Mouse (Mus musculus): ENCODE results near the gene Ccr7. TPM values are rescaled to one million over a fixed set of nuclear protein-coding genes. Genes with fewer than 3 reads are reported as not detected.

The Ccr7 gene
- polyA plus RNA-seq, 1 experiment from 2014 or later: 1.3 TPM

DNA sequence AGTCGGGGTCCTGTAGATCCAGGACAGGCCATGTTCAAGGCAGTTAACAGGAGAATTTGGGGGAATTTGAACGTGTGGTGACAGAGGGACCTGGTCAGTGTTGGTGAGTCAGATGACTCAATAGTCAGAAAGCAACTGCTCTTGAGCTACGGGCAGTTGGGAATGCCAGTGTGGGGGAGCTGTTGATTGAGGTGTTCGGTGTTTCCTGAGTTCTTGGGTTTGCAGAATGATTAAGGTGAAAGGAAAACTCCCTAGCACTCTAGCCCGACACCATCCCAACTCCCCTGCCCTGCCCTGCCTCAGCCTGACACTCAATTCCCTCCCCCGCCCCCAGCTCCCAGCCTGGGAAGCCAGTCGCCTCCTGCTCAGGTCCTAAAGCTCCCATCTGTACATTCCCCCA, 4.0 kb downstream of the Ccr7 start:
- no peaks in the 10 kb centered on the region for H3K9me3 ChIP-seq (replicated peaks)
- peaks cover 9% of the 10 kb centered on the region; the same call in 1 of the 2 replicates for H3K27me3 ChIP-seq (ENCODE audit: low read depth, poor library complexity, severe bottlenecking)
- H3K4me1 ChIP-seq: peaks cover 69% of the 10 kb centered on the region
- H3K4me3 ChIP-seq: no peak overlapping the region
- H3K27ac ChIP-seq: peak overlapping the region; percentile 94; the same call in 1 of the 2 replicates
- H3K36me3 ChIP-seq: no peaks in the 10 kb centered on the region
- DNase-seq (ENCODE audit: low spot score): no peak
- 49% methylated on average over 7 of the region's 7 CpGs for WGBS

GRCm38 (mm10) chr11:99149898-99150757, 4.7 kb downstream of the Ccr7 start:
- 55% methylated on average over 19 of the region's 19 CpGs for WGBS
- Histone ChIP-seq H3K9me3 (replicated peaks) (no peaks in the 10 kb centered on the region), H3K4me3 (no peak overlapping the region), H3K27me3 (ENCODE audit: low read depth, poor library complexity, severe bottlenecking) (peaks cover 9% of the 10 kb centered on the region; the same call in 1 of the 2 replicates), H3K36me3 (0 out of 2 replicates have a peak, but pooled peaks cover 2% of the 10 kb centered on the region), H3K4me1 (peaks cover 75% of the 10 kb centered on the region), H3K27ac (peak overlapping the region; percentile 94)
- DNase-seq (ENCODE audit: low spot score): peak; percentile 92

GRCm38 (mm10) chr11:99148896-99149703, 5.8 kb downstream of the Ccr7 start:
- H3K4me3 ChIP-seq: peak overlapping the region; percentile 27
- DNase-seq (ENCODE audit: low spot score): peak; percentile 73
- 13% methylated on average over 16 of the region's 16 CpGs for WGBS
- H3K27me3 ChIP-seq (ENCODE audit: low read depth, poor library complexity, severe bottlenecking): peaks cover 9% of the 10 kb centered on the region; the same call in 1 of the 2 replicates
- no peaks in the 10 kb centered on the region for H3K9me3 ChIP-seq (replicated peaks)
- H3K4me1 ChIP-seq: peaks cover 75% of the 10 kb centered on the region
- H3K36me3 ChIP-seq: 0 out of 2 replicates have a peak, but pooled peaks cover 2% of the 10 kb centered on the region
- peak overlapping the region; percentile 94 for H3K27ac ChIP-seq

DNA sequence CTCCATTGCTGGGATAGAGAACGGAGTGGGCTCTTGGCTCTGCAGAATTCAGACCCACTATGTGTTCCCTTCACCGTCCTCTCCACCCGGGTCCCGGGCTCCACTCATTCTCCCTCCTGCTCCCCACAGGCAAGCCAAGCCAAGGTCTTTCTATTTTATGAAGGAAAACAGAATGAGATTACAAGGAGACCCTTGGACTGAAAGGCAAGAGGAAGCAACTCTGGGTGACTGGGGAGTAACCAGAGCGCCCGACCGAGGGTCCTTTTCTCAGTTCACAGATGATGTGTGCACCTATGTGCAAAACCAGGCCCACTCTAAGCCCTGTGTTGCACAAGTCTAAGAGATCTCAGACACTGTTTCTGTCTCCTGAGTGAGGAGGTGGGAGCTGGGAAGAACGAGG, 6.5 kb downstream of the Ccr7 start:
- 61% methylated on average over 8 of the region's 8 CpGs for WGBS
- Histone ChIP-seq H3K4me1 (peaks cover 79% of the 10 kb centered on the region), H3K36me3 (0 out of 2 replicates have a peak, but pooled peaks cover 2% of the 10 kb centered on the region), H3K9me3 (replicated peaks) (no peaks in the 10 kb centered on the region), H3K27me3 (ENCODE audit: low read depth, poor library complexity, severe bottlenecking) (peaks cover 9% of the 10 kb centered on the region; the same call in 1 of the 2 replicates), H3K4me3 (peak overlapping the region; percentile 27), H3K27ac (peak overlapping the region; percentile 94)
- no peak for DNase-seq (ENCODE audit: low spot score)

DNA sequence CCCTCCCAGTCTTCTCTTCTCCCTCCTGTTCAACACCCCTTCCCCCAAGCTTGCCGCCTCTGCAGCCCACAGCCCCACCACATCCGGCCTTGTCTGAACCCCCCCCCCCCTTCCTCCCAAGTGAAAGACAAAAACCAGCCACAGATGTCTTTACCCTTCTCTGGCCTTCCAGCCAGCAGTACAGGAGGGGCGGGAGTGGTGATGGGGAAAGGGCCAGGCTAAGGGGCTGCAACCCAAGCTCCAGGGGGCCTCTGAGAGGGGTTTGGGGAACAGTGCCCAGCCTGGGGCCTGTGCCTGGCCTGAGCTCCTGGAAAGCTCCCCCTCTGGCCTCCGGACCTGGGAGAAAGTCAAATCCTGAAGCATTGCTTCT, 7.0 kb downstream of the Ccr7 start:
- peaks cover 83% of the 10 kb centered on the region for H3K4me1 ChIP-seq
- H3K9me3 ChIP-seq (replicated peaks): no peaks in the 10 kb centered on the region
- H3K36me3 ChIP-seq: 0 out of 2 replicates have a peak, but pooled peaks cover 2% of the 10 kb centered on the region
- peak overlapping the region; percentile 27 for H3K4me3 ChIP-seq
- H3K27ac ChIP-seq: peak overlapping the region; percentile 94
- WGBS: 7% methylated on average over 4 of the region's 4 CpGs
- H3K27me3 ChIP-seq (ENCODE audit: low read depth, poor library complexity, severe bottlenecking): peaks cover 9% of the 10 kb centered on the region; the same call in 1 of the 2 replicates
- peak; percentile 83 for DNase-seq (ENCODE audit: low spot score)

GRCm38 (mm10) chr11:99147041-99147919, 7.6 kb downstream of the Ccr7 start:
- DNase-seq (ENCODE audit: low spot score): peak; percentile 69
- Histone ChIP-seq H3K27me3 (ENCODE audit: low read depth, poor library complexity, severe bottlenecking) (peaks cover 9% of the 10 kb centered on the region; the same call in 1 of the 2 replicates), H3K36me3 (0 out of 2 replicates have a peak, but pooled peaks cover 2% of the 10 kb centered on the region), H3K4me3 (peak overlapping the region; percentile 27), H3K4me1 (peaks cover 90% of the 10 kb centered on the region), H3K27ac (peak overlapping the region; percentile 94), H3K9me3 (replicated peaks) (no peaks in the 10 kb centered on the region)
- whole genome bisulfite sequencing: 15% methylated on average over 17 of the region's 17 CpGs

- peaks cover 97% of the 10 kb centered on the region for H3K4me1 ChIP-seq
- WGBS: 69% methylated on average over 6 of the region's 6 CpGs
- no peak for DNase-seq (ENCODE audit: low spot score)
Observed at GRCm38 (mm10) chr11:99146558-99146957, 8.3 kb downstream of the Ccr7 start.

GRCm38 (mm10) chr11:99145765-99146164, 9.1 kb downstream of the Ccr7 start:
- 96% methylated on average over 16 of the region's 16 CpGs for WGBS
- Histone ChIP-seq H3K4me3 (no peak overlapping the region), H3K36me3 (0 out of 2 replicates have a peak, but pooled peaks cover 2% of the 10 kb centered on the region), H3K27ac (peak overlapping the region; percentile 94), H3K4me1 (peaks cover 96% of the 10 kb centered on the region), H3K9me3 (replicated peaks) (no peaks in the 10 kb centered on the region), H3K27me3 (ENCODE audit: low read depth, poor library complexity, severe bottlenecking) (0 out of 2 replicates have a peak, but pooled peaks cover 1% of the 10 kb centered on the region)
- no peak for DNase-seq (ENCODE audit: low spot score)

More at GRCm38 (mm10) chr11:99146558-99146957, 8.3 kb downstream of the Ccr7 start:
- H3K27me3 ChIP-seq (ENCODE audit: low read depth, poor library complexity, severe bottlenecking): peaks cover 9% of the 10 kb centered on the region; the same call in 1 of the 2 replicates
- H3K36me3 ChIP-seq: 0 out of 2 replicates have a peak, but pooled peaks cover 2% of the 10 kb centered on the region
- H3K9me3 ChIP-seq (replicated peaks): no peaks in the 10 kb centered on the region
- H3K27ac ChIP-seq: peak overlapping the region; percentile 94
- no peak overlapping the region for H3K4me3 ChIP-seq

DNA sequence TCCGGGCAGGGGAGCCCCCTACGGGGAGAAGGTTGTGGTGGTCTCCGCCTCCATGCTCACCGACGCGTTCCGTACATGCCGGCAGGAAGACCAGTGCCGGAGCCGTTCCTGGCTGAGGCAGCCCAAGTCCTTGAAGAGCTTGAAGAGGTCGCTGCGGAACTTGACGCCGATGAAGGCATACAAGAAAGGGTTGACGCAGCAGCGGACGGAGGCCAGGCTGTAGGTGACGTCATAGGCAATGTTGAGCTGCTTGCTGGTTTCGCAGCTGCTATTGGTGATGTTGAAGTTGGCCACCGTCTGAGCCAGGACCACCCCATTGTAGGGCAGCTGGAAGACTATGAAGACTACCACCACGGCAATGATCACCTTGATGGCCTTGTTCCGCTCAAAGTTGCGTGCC, 9.9 kb downstream of the Ccr7 start:
- 91% methylated on average over 23 of the region's 23 CpGs for WGBS

GRCm38 (mm10) chr11:99144456-99144855, 10.4 kb downstream of the Ccr7 start:
- Histone ChIP-seq H3K9me3 (replicated peaks) (no peaks in the 10 kb centered on the region), H3K27ac (peak overlapping the region; percentile 94), H3K27me3 (ENCODE audit: low read depth, poor library complexity, severe bottlenecking) (no peaks in the 10 kb centered on the region), H3K4me1 (peaks cover 91% of the 10 kb centered on the region), H3K4me3 (no peak overlapping the region), H3K36me3 (0 out of 2 replicates have a peak, but pooled peaks cover 2% of the 10 kb centered on the region)
- DNase-seq (ENCODE audit: low spot score): no peak
- 75% methylated on average over 5 of the region's 5 CpGs for WGBS

More for the DNA sequence above, 9.9 kb downstream of the Ccr7 start:
- Histone ChIP-seq H3K27ac (peak overlapping the region; percentile 94), H3K4me1 (peaks cover 92% of the 10 kb centered on the region), H3K27me3 (ENCODE audit: low read depth, poor library complexity, severe bottlenecking) (no peaks in the 10 kb centered on the region), H3K4me3 (no peak overlapping the region), H3K9me3 (replicated peaks) (no peaks in the 10 kb centered on the region), H3K36me3 (0 out of 2 replicates have a peak, but pooled peaks cover 2% of the 10 kb centered on the region)
- no peak for DNase-seq (ENCODE audit: low spot score)

DNA sequence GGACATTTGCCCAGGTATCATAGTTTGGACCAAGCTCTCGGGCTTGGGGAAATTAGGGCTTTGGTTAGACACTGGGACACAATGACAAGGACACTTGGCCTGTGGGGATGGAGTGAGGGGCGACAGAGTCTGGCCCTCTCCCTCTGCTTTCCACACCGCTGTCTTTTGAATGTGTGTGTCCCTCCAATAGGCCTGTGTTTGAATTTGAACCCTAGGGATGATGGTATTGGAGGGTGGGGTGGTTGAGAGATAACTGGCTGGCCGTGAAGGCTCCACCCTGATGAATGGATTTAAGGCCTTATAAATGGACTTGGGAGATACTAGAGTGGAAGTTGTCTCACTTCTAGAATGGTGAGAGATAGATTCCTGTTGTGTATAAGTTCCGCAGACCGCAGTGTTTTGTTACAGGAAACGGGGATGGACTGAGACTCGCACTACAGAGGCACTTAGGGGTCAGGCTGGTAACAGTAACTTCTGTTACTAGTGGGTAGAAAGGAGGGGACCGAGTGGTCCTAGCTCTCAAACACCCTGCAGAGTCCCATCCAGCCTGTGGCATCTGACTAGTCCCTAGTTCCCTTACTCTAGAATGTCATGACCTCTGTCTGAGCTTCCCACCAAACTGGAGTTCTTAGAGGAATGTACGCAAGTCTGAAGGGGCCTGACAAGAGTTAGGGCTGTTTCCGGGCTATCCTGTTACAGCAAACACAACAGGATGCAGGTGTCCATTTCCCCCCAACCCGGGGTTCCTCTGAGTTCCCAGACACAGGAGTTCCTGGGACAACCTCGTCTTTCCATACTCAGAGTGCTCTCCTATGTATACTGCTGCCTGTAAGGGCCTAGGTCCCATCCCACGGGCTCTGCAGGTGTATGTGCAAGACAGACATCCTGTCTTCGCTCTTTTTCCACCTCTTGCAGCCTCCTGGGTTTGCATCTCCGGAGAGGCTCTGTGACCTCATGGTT, 11.5 kb downstream of the Ccr7 start:
- H3K4me1 ChIP-seq: peaks cover 87% of the 10 kb centered on the region
- DNase-seq (ENCODE audit: low spot score): peak; percentile 35

More for the DNA sequence above, 11.5 kb downstream of the Ccr7 start:
- 70% methylated on average over 16 of the region's 16 CpGs for WGBS
- H3K36me3 ChIP-seq: 0 out of 2 replicates have a peak, but pooled peaks cover 2% of the 10 kb centered on the region
- peak overlapping the region; percentile 94 for H3K27ac ChIP-seq
- no peak overlapping the region for H3K4me3 ChIP-seq
- no peaks in the 10 kb centered on the region for H3K27me3 ChIP-seq (ENCODE audit: low read depth, poor library complexity, severe bottlenecking)
- H3K9me3 ChIP-seq (replicated peaks): no peaks in the 10 kb centered on the region

Data from limb, embryonic 10.5 days (tissue).